Mouse (Mus musculus): ENCODE results near the gene H2-T24. TPM values are rescaled to one million over a fixed set of nuclear protein-coding genes. Genes with fewer than 3 reads are reported as not detected.

Gene H2-T24
- polyA plus RNA-seq, 1 experiment: 56.0 TPM

- TF ChIP-seq CTCF (IDR thresholded peaks at IDR 0.05; ENCODE audit: low read depth, low read length) (no peak), POLR2A (IDR thresholded peaks at IDR 0.05; ENCODE audit: borderline replicate concordance, low read depth, low read length) (no peak)
- Histone ChIP-seq H3K4me1 (ENCODE audit: control insufficient read depth, insufficient read depth, low read length) (peaks cover 29% of the 10 kb centered on the region), H3K4me3 (ENCODE audit: insufficient read depth, low read length) (peak overlapping the region; percentile 33; the same call in 1 of the 2 replicates), H3K27ac (ENCODE audit: insufficient read depth, low read depth, low read length) (peak overlapping the region; percentile 36)
Observed at GRCm38 (mm10) chr17:35999356-35999755, 21.0 kb downstream of the H2-T24 start.

- TF ChIP-seq CTCF (IDR thresholded peaks at IDR 0.05; ENCODE audit: low read depth, low read length): no peak
- TF ChIP-seq POLR2A (IDR thresholded peaks at IDR 0.05; ENCODE audit: borderline replicate concordance, low read depth, low read length): no peak
- H3K4me1 ChIP-seq (ENCODE audit: control insufficient read depth, insufficient read depth, low read length): peaks cover 29% of the 10 kb centered on the region
- H3K27ac ChIP-seq (ENCODE audit: insufficient read depth, low read depth, low read length): peak overlapping the region; percentile 59
- peak overlapping the region; percentile 52 for H3K4me3 ChIP-seq (ENCODE audit: insufficient read depth, low read length)
Observed at GRCm38 (mm10) chr17:35998545-35999305, 21.6 kb downstream of the H2-T24 start.

GRCm38 (mm10) chr17:35997713-35998510 lies 22.4 kb downstream of the H2-T24 start:
- Histone ChIP-seq H3K4me1 (ENCODE audit: control insufficient read depth, insufficient read depth, low read length) (peaks cover 29% of the 10 kb centered on the region), H3K4me3 (ENCODE audit: insufficient read depth, low read length) (peak overlapping the region; percentile 52), H3K27ac (ENCODE audit: insufficient read depth, low read depth, low read length) (peak overlapping the region; percentile 76)
- TF ChIP-seq CTCF (IDR thresholded peaks at IDR 0.05; ENCODE audit: low read depth, low read length) (no peak), POLR2A (IDR thresholded peaks at IDR 0.05; ENCODE audit: borderline replicate concordance, low read depth, low read length) (no peak)

- H3K4me1 ChIP-seq (ENCODE audit: control insufficient read depth, insufficient read depth, low read length): peaks cover 24% of the 10 kb centered on the region
- TF ChIP-seq CTCF (IDR thresholded peaks at IDR 0.05; ENCODE audit: low read depth, low read length): peak; percentile 86
- no peak for TF ChIP-seq POLR2A (IDR thresholded peaks at IDR 0.05; ENCODE audit: borderline replicate concordance, low read depth, low read length)
- H3K4me3 ChIP-seq (ENCODE audit: insufficient read depth, low read length): no peak overlapping the region
- no peak overlapping the region for H3K27ac ChIP-seq (ENCODE audit: insufficient read depth, low read depth, low read length)
Observed at GRCm38 (mm10) chr17:35996949-35997348, 23.4 kb downstream of the H2-T24 start.

GRCm38 (mm10) chr17:35994879-35995240 lies 25.5 kb downstream of the H2-T24 start:
- Histone ChIP-seq H3K4me1 (ENCODE audit: control insufficient read depth, insufficient read depth, low read length) (peaks cover 12% of the 10 kb centered on the region), H3K27ac (ENCODE audit: insufficient read depth, low read depth, low read length) (peak overlapping the region; percentile 39), H3K4me3 (ENCODE audit: insufficient read depth, low read length) (peak overlapping the region; percentile 67)
- TF ChIP-seq CTCF (IDR thresholded peaks at IDR 0.05; ENCODE audit: low read depth, low read length) (no peak), POLR2A (IDR thresholded peaks at IDR 0.05; ENCODE audit: borderline replicate concordance, low read depth, low read length) (no peak)

GRCm38 (mm10) chr17:35994175-35994878 lies 26.0 kb downstream of the H2-T24 start:
- Histone ChIP-seq H3K27ac (ENCODE audit: insufficient read depth, low read depth, low read length) (peak overlapping the region; percentile 58), H3K4me3 (ENCODE audit: insufficient read depth, low read length) (peak overlapping the region; percentile 67), H3K4me1 (ENCODE audit: control insufficient read depth, insufficient read depth, low read length) (peaks cover 8% of the 10 kb centered on the region)
- no peak for TF ChIP-seq CTCF (IDR thresholded peaks at IDR 0.05; ENCODE audit: low read depth, low read length)
- no peak for TF ChIP-seq POLR2A (IDR thresholded peaks at IDR 0.05; ENCODE audit: borderline replicate concordance, low read depth, low read length)

- TF ChIP-seq CTCF (IDR thresholded peaks at IDR 0.05; ENCODE audit: low read depth, low read length) (peak; percentile 87), POLR2A (IDR thresholded peaks at IDR 0.05; ENCODE audit: borderline replicate concordance, low read depth, low read length) (no peak)
- peak overlapping the region; percentile 19; the same call in 1 of the 2 replicates for H3K4me3 ChIP-seq (ENCODE audit: insufficient read depth, low read length)
- H3K4me1 ChIP-seq (ENCODE audit: control insufficient read depth, insufficient read depth, low read length): peaks cover 4% of the 10 kb centered on the region
- no peak overlapping the region for H3K27ac ChIP-seq (ENCODE audit: insufficient read depth, low read depth, low read length)
Observed at GRCm38 (mm10) chr17:35993675-35994074, 26.7 kb downstream of the H2-T24 start.

GRCm38 (mm10) chr17:35991781-35992180 lies 28.6 kb downstream of the H2-T24 start:
- TF ChIP-seq POLR2A (IDR thresholded peaks at IDR 0.05; ENCODE audit: borderline replicate concordance, low read depth, low read length): no peak
- no peak for TF ChIP-seq CTCF (IDR thresholded peaks at IDR 0.05; ENCODE audit: low read depth, low read length)

GRCm38 (mm10) chr17:35981776-35982175 lies 38.6 kb downstream of the H2-T24 start:
- Histone ChIP-seq H3K4me3 (ENCODE audit: insufficient read depth, low read length) (no peak overlapping the region), H3K4me1 (ENCODE audit: control insufficient read depth, insufficient read depth, low read length) (peaks cover 4% of the 10 kb centered on the region), H3K27ac (ENCODE audit: insufficient read depth, low read depth, low read length) (no peak overlapping the region)
- TF ChIP-seq CTCF (IDR thresholded peaks at IDR 0.05; ENCODE audit: low read depth, low read length): no peak
- TF ChIP-seq POLR2A (IDR thresholded peaks at IDR 0.05; ENCODE audit: borderline replicate concordance, low read depth, low read length): no peak

More at GRCm38 (mm10) chr17:35991781-35992180, 28.6 kb downstream of the H2-T24 start:
- no peak overlapping the region for H3K4me3 ChIP-seq (ENCODE audit: insufficient read depth, low read length)
- no peak overlapping the region for H3K27ac ChIP-seq (ENCODE audit: insufficient read depth, low read depth, low read length)
- peaks cover 4% of the 10 kb centered on the region for H3K4me1 ChIP-seq (ENCODE audit: control insufficient read depth, insufficient read depth, low read length)
